28 mouse cellular contexts compared by ENCODE assay signal in the genomic region with DNA sequence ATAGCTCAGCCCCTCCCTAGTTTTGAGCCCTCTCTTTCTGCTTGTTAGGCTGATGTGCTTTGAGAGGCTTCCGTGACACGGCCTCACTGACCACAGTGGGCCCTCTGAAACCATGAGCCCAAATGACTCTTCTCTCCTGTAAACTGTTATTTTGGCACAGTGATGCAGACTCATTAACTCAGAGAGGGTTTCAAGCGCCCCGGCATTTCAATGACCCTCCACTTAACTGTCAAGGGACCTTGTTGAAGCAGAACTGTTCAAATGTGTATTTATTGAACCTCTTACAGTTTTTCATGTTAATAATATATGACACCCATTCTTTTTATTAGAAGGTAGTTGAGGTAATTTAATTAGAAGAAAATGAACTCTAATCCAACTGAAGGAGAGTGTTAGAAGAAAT.
"Had no signal": no experiment of that assay in that cellular context is flagged by ENCODE, and none has a peak within 500 bp of the region (broad histone marks: within the 10 kb centered on the region; RNA-seq: fewer than 3 reads in every experiment).

No protein-coding gene starts in this region.

- H3K4me1 ChIP-seq: embryonic facial prominence, embryonic 12.5 days; embryonic facial prominence, embryonic 13.5 days; embryonic facial prominence, embryonic 15.5 days; forebrain, embryonic 15.5 days had no signal

- H3K9me3 ChIP-seq: embryonic facial prominence, embryonic 10.5 days; embryonic facial prominence, embryonic 12.5 days; embryonic facial prominence, embryonic 13.5 days; embryonic facial prominence, embryonic 15.5 days; forebrain, embryonic 10.5 days; forebrain, embryonic 15.5 days; heart, embryonic 12.5 days; heart, embryonic 13.5 days had no signal

- H3K27me3 ChIP-seq: embryonic facial prominence, embryonic 12.5 days; embryonic facial prominence, embryonic 13.5 days; embryonic facial prominence, embryonic 15.5 days; forebrain, embryonic 15.5 days; heart, embryonic 12.5 days; heart, embryonic 13.5 days had no signal

- ATAC-seq: forebrain, embryonic 15.5 days; forebrain, embryonic 16.5 days; forebrain, postnatal 0 days had no signal

- DNase-seq: cerebellum, adult 2 months; cerebellum, adult 8-10 months; cerebellum, adult 9-10 months; cerebellum, adult 9-11 months; cerebellum, postnatal 10 days; cerebellum, postnatal 14 days; cerebellum, postnatal 25 days; cerebellum, postnatal 36 days; embryo, embryonic 11 days; forebrain, postnatal 0 days; gastrocnemius, adult 2 months; gastrocnemius, postnatal 10 days; gastrocnemius, postnatal 14 days; gastrocnemius, postnatal 25 days; gastrocnemius, postnatal 36 days; heart, adult 18-20 months; heart, adult 2 months had no signal

- H3K4me3 ChIP-seq: embryonic facial prominence, embryonic 10.5 days; embryonic facial prominence, embryonic 12.5 days; embryonic facial prominence, embryonic 13.5 days; embryonic facial prominence, embryonic 15.5 days; erythroblast, embryonic 14.5 days; forebrain, embryonic 10.5 days; forebrain, embryonic 15.5 days; gastrocnemius, adult 2 months; heart, adult 2 months; heart, embryonic 12.5 days; heart, embryonic 13.5 days had no signal

- H3K4me2 ChIP-seq: embryonic facial prominence, embryonic 12.5 days; embryonic facial prominence, embryonic 13.5 days; embryonic facial prominence, embryonic 15.5 days; forebrain, embryonic 15.5 days; heart, embryonic 11.5 days; heart, embryonic 12.5 days; heart, embryonic 13.5 days had no signal

- H3K9ac ChIP-seq: embryonic facial prominence, embryonic 12.5 days; embryonic facial prominence, embryonic 13.5 days; embryonic facial prominence, embryonic 15.5 days; forebrain, embryonic 15.5 days; forebrain, postnatal 0 days; heart, embryonic 12.5 days; heart, embryonic 13.5 days had no signal

- H3K27ac ChIP-seq: embryonic facial prominence, embryonic 10.5 days; embryonic facial prominence, embryonic 12.5 days; embryonic facial prominence, embryonic 13.5 days; embryonic facial prominence, embryonic 15.5 days; forebrain, embryonic 10.5 days; forebrain, embryonic 15.5 days; gastrocnemius, adult 2 months; heart, adult 2 months; heart, embryonic 13.5 days had no signal

- H3K36me3 ChIP-seq: embryonic facial prominence, embryonic 10.5 days; embryonic facial prominence, embryonic 12.5 days; embryonic facial prominence, embryonic 13.5 days; embryonic facial prominence, embryonic 15.5 days; forebrain, embryonic 10.5 days; forebrain, embryonic 15.5 days; heart, embryonic 12.5 days; heart, embryonic 13.5 days had no signal
